Mouse (Mus musculus) olfactory bulb, adult 2 months (tissue): ENCODE data around the gene Isy1.

Experiments
- CTCF ChIP-seq: fragments of 200-500 bp; IDR thresholded peaks from 2 replicates; pipeline ENCODE4 v1.5.1; 2012; ENCODE audit warnings: low read depth, mild to moderate bottlenecking, low read length, moderate library complexity; ENCODE audit not compliant: insufficient read depth
- POLR2A ChIP-seq: fragments of 200-500 bp; IDR thresholded peaks from 2 replicates; pipeline ENCODE4 v1.6.1; 2012; ENCODE audit warnings: mild to moderate bottlenecking, low read depth, low read length, moderate library complexity; ENCODE audit not compliant: insufficient read depth

DNA sequence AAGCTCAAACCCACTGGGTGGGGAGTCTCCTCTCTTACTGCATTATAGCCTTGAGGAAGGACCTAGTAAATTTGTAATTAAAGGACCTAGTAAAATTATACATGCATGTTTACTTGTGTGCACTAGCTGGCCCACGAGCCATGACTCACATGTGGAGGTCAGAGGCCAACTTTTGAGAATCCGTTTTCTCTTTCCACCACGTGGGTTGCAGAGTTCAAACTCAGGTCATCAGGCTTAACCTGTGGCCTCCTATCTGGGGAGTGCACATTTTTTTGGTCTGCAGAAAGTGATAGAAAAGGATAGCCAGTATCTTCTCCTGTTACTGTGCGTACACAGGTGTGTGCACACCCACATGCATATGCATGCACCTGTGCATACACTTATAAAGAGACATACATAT, 40.4 kb upstream of the Isy1 start:
- no peak for TF ChIP-seq CTCF
- TF ChIP-seq POLR2A = no peak
